Mouse (Mus musculus) E14TG2a.4 (cell line): Measurements from ENCODE around the gene Mn1.

Experiments used
- CTCF ChIP-seq: conservative IDR thresholded peaks from 2 replicates; pipeline ENCODE4 v1.5.1; 2014; ENCODE audit warnings: low read length
- NANOG ChIP-seq: IDR thresholded peaks from 2 replicates; pipeline ENCODE4 v1.6.1; 2014; ENCODE audit warnings: borderline replicate concordance, low read length, mixed read lengths
- POU5F1 ChIP-seq: IDR thresholded peaks from 2 replicates; pipeline ENCODE4 v1.6.1; 2014; ENCODE audit warnings: low read length, borderline replicate concordance

DNA sequence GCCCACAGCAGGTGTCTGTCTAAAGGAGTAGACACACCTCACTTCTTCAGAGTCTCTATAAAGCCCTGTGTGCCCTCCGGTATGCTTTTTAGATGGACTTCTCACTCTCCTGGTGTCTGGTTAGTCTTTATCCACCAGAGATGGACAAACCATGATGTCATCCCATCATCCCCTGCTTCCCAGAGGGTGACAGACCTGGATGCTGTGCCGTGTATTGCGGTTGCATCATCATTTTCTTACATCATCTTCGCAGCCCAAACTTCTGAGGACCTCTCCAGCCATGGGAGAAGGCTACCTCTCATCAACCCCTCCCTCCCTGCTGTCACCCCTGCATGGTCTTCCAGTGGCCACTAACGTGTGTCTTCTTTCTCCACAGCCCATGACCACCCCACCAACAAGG lies 37.1 kb downstream of the Mn1 start:
- TF ChIP-seq CTCF: no peak
- no peak for TF ChIP-seq POU5F1
- no peak for TF ChIP-seq NANOG
